Mouse (Mus musculus) left cerebral cortex, postnatal 10 days (tissue): ENCODE results near the gene Dnajc13. TPM values are rescaled to one million over a fixed set of nuclear protein-coding genes. Genes with fewer than 3 reads are reported as not detected.

Experiments used
- total RNA-seq, 2 experiments: library from RNA; stranded (reverse); gene quantifications; 2 replicates each; pipeline ENCODE4 v1.2.3; 2021

Gene Dnajc13
- total RNA-seq, 2 experiments from 2014 or later, result 74.5 to 76.7 TPM

Other genes with a start within 250 kb of the Dnajc13 start
- not detected for gene Gm28305, start 222.3 kb downstream of the Dnajc13 start, total RNA-seq
- 10 to 100 TPM; 42.1 to 43.4 TPM for gene Uba5, start 199.8 kb downstream of the Dnajc13 start, total RNA-seq
- gene Acad11, start 199.6 kb downstream of the Dnajc13 start, total RNA-seq, result 10 to 100 TPM; 15.4 to 15.6 TPM
- gene Ackr4, start 136.0 kb downstream of the Dnajc13 start, total RNA-seq, result under 1 TPM; 0.28 to 0.66 TPM
- gene Acpp, start 74.8 kb upstream of the Dnajc13 start, total RNA-seq, result under 1 TPM; 0.32 to 0.71 TPM